Mouse (Mus musculus): ENCODE measurements around the gene Plscr3.

GRCm38 (mm10) chr11:69880853-69881603, 34.9 kb downstream of the Plscr3 start, which contains the start of gene Kctd11:
- TF ChIP-seq POLR2A (IDR thresholded peaks at IDR 0.05; ENCODE audit: control insufficient read depth, extremely low read depth, insufficient read depth, low read length, poor library complexity) (no peak), CTCF (IDR thresholded peaks at IDR 0.05; ENCODE audit: borderline replicate concordance, control insufficient read depth, extremely low read depth, insufficient read depth, low read length, poor library complexity) (peak; percentile 75)

Measured in thymus, adult 2 months (tissue).